Mouse (Mus musculus) liver, embryonic 14.5 days (tissue): ENCODE results near the gene Olig2.

ENCODE experiments used
- CTCF ChIP-seq: IDR thresholded peaks from 2 replicates; pipeline ENCODE4 v1.5.1; 2016; ENCODE audit warnings: antibody characterized with exemption, low read depth, control low read depth
- EP300 ChIP-seq: IDR thresholded peaks from 2 replicates; pipeline ENCODE4 v1.6.1; 2016; ENCODE audit warnings: antibody characterized with exemption, low read depth

DNA sequence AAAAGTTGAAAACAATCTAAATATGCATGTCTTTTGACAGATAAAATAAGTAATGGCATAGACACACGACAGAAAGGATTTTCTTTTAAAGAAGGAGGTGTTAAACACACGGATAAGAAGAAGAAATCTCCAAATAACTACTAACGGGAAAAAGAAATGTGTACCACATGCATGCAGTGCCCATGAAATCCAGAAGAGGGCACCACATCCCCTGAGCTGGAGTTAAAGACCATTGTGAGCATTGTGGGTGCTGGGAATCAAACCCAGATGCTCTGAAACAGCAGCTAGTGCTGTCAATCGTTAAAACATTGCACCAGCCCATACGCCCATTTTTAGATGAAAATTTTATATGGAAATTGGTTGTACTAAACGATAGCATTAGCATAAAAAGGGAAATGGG lies 7.3 kb upstream of the Olig2 start:
- TF ChIP-seq CTCF (peak; percentile 62), EP300 (no peak)
